Mouse (Mus musculus) midbrain, postnatal 0 days (tissue): ENCODE results near the gene Syt17. TPM values are rescaled to one million over a fixed set of nuclear protein-coding genes. Genes with fewer than 3 reads are reported as not detected.
A peak's percentile ranks its signal among the peaks of the same experiment; 100 is the strongest.
"Not testable (repeated sequence)": the region's sequence is repeated elsewhere in the genome, so short reads cannot be mapped to it uniquely, and the experiment has no call there.

Experiments used
- ATAC-seq: fragments of 200-750 bp; cut with Nextera tagmentation; 2 replicates; pipeline ENCODE4 v1.8.0; 2017; ENCODE audit warnings: moderate number of reproducible peaks, mild to moderate bottlenecking, moderate TSS enrichment, moderate library complexity; ENCODE audit not compliant: low FRiP score
- DNase-seq: peaks from one replicate; pipeline ENCODE4 v3.0.0-alpha.2; 2015; ENCODE audit warnings: low spot score
- H3K27ac ChIP-seq: fragments of 300-500 bp; sonication (generic); 2 replicates; pipeline ENCODE4 v1.5.1; 2014; ENCODE audit warnings: low read depth, mild to moderate bottlenecking, low read length, mixed read lengths
- H3K27me3 ChIP-seq: fragments of 300-500 bp; sonication (generic); 2 replicates; pipeline ENCODE4 v1.6.1; 2014; ENCODE audit warnings: low read length, control low read depth, mixed read lengths; ENCODE audit not compliant: insufficient read depth
- H3K36me3 ChIP-seq: fragments of 300-500 bp; sonication (generic); 2 replicates; pipeline ENCODE4 v1.6.1; 2014; ENCODE audit warnings: low read length, control low read depth, mixed read lengths; ENCODE audit not compliant: insufficient read depth
- H3K4me1 ChIP-seq: fragments of 300-500 bp; sonication (generic); 2 replicates; pipeline ENCODE4 v1.6.1; 2014; ENCODE audit warnings: mild to moderate bottlenecking, control low read depth, antibody characterized with exemption, low read length, mixed read lengths; ENCODE audit not compliant: insufficient read depth
- H3K4me2 ChIP-seq: fragments of 300-500 bp; sonication (generic); 2 replicates; pipeline ENCODE4 v1.6.1; 2014; ENCODE audit warnings: low read depth, mild to moderate bottlenecking, low read length, mixed read lengths; ENCODE audit not compliant: poor library complexity, severe bottlenecking
- H3K4me3 ChIP-seq: fragments of 300-500 bp; sonication (generic); 2 replicates; pipeline ENCODE4 v1.5.1; 2014; ENCODE audit warnings: low read depth, mild to moderate bottlenecking, low read length, moderate library complexity
- H3K9ac ChIP-seq: fragments of 300-500 bp; sonication (generic); replicated peaks from 2 replicates; pipeline ENCODE4 v1.6.1; 2014; ENCODE audit warnings: mild to moderate bottlenecking, low read length, moderate library complexity, mixed read lengths; ENCODE audit not compliant: poor library complexity, severe bottlenecking
- H3K9me3 ChIP-seq: fragments of 300-500 bp; sonication (generic); 2 replicates; pipeline ENCODE4 v1.6.1; 2016; ENCODE audit warnings: low read length, control low read depth
- CTCF ChIP-seq: IDR thresholded peaks from 2 replicates; pipeline ENCODE4 v1.5.1; 2016; ENCODE audit warnings: antibody characterized with exemption, mild to moderate bottlenecking
- WGBS: fragments of 180-500 bp; shearing (Covaris S2); extraction: QIAGEN DNeasy Blood & Tissue Kit; methylation state at CpG from one replicate; pipeline ENCODE4 v1.1.7; 2014; 5-methylcytosine and 5-hydroxymethylcytosine counted together
- polyA plus RNA-seq: library from polyadenylated mRNA; unstranded; fragments of >200 nt; fragmentation: Nextera tagmentation; extraction: Ambion mirVana; gene quantifications from 2 replicates; pipeline ENCODE4 v1.2.1, GENCODE M21; 2015
- total RNA-seq: library from RNA; depleted of rRNA; stranded (reverse); fragments of >200 nt; gene quantifications from 2 replicates; pipeline ENCODE4 v1.2.3, GENCODE M21; 2014

Syt17 gene
- total and polyA plus RNA-seq, 2 experiments from 2014 or later, result 31.6 to 61.3 TPM

- no peaks in the 10 kb centered on the region for H3K4me1 ChIP-seq
- WGBS, result 79% methylated on average over 6 of the region's 6 CpGs
- no peak for TF ChIP-seq CTCF
- no peak overlapping the region for H3K4me3 ChIP-seq
- H3K4me2 ChIP-seq, result no peak overlapping the region
- no peaks in the 10 kb centered on the region for H3K27me3 ChIP-seq
- H3K27ac ChIP-seq, result no peak overlapping the region
- no peaks in the 10 kb centered on the region for H3K36me3 ChIP-seq
- no peak overlapping the region for H3K9ac ChIP-seq
- H3K9me3 ChIP-seq, result no peaks in the 10 kb centered on the region
- no peak for ATAC-seq
- DNase-seq, result no peak
Measured at GRCm38 (mm10) chr7:118365251-118365650, 82.8 kb downstream of the Syt17 start.

GRCm38 (mm10) chr7:118364353-118365007 lies 83.5 kb downstream of the Syt17 start:
- Histone ChIP-seq H3K4me1 (no peaks in the 10 kb centered on the region), H3K4me3 (no peak overlapping the region), H3K27ac (no peak overlapping the region), H3K9ac (no peak overlapping the region), H3K36me3 (no peaks in the 10 kb centered on the region), H3K27me3 (no peaks in the 10 kb centered on the region), H3K9me3 (no peaks in the 10 kb centered on the region), H3K4me2 (no peak overlapping the region)
- DNase-seq, result peak; percentile 7
- TF ChIP-seq CTCF, result peak; percentile 51
- WGBS, result 33% methylated on average over 7 of the region's 7 CpGs
- no peak for ATAC-seq

GRCm38 (mm10) chr7:118363587-118364233 lies 84.3 kb downstream of the Syt17 start:
- no peak for TF ChIP-seq CTCF
- no peaks in the 10 kb centered on the region for H3K27me3 ChIP-seq
- no peaks in the 10 kb centered on the region for H3K4me1 ChIP-seq
- no peaks in the 10 kb centered on the region for H3K9me3 ChIP-seq
- H3K27ac ChIP-seq, result no peak overlapping the region
- DNase-seq (no peak), ATAC-seq (no peak)
- H3K4me3 ChIP-seq, result no peak overlapping the region
- H3K4me2 ChIP-seq, result no peak overlapping the region
- WGBS, result 88% methylated on average over 6 of the region's 6 CpGs
- H3K36me3 ChIP-seq, result no peaks in the 10 kb centered on the region
- H3K9ac ChIP-seq, result no peak overlapping the region

DNA sequence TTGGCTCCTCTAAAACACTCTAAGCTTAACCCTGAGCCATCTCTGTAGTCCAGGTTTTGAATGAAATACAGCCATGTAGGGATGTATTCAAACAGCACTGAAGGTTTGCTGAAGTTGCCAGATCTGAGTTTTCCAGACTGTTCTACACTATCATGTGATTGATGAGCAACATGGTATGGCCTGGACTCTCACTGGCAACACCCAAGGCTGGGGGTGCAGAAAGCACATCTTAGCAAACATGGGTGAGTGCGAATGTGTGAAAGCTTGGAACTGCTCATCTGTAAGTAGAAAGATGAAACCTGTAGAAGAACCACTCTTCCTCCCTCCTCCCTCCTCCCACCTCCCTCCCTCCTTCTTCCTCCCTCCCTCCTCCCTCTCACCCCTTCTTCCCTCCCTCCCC lies 85.1 kb downstream of the Syt17 start:
- ATAC-seq (no peak), DNase-seq (no peak)
- Histone ChIP-seq H3K9ac (no peak overlapping the region), H3K4me1 (no peaks in the 10 kb centered on the region), H3K4me2 (no peak overlapping the region), H3K36me3 (no peaks in the 10 kb centered on the region), H3K27me3 (no peaks in the 10 kb centered on the region), H3K9me3 (no peaks in the 10 kb centered on the region), H3K4me3 (no peak overlapping the region), H3K27ac (no peak overlapping the region)
- no peak for TF ChIP-seq CTCF
- whole genome bisulfite sequencing, result 100% methylated on average over 1 of the region's 1 CpGs

DNA sequence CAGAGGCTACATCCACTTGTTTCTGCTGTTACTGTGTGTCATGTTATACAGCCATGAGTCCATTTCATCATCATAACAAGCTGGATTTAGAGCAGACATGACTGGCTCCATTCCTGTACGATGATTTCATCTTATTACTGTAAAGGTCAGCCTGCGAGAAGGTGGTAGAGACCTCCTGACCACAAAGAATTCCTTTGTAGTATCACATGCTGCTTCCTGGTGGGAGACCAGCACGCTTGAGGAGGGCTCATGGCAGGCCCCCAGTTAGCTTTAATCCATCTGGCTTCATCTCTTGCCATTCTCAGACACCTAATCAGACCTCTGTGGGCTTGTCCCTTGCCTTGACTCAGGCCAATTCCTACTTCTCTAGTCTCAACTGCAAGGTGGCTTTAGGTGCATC lies 85.8 kb downstream of the Syt17 start:
- TF ChIP-seq CTCF, result no peak
- no peaks in the 10 kb centered on the region for H3K9me3 ChIP-seq
- no peak for ATAC-seq
- 55% methylated on average over 3 of the region's 3 CpGs for WGBS
- no peak overlapping the region for H3K4me3 ChIP-seq
- no peak overlapping the region for H3K9ac ChIP-seq
- DNase-seq, result no peak
- no peaks in the 10 kb centered on the region for H3K36me3 ChIP-seq
- H3K27me3 ChIP-seq, result no peaks in the 10 kb centered on the region
- H3K4me2 ChIP-seq, result no peak overlapping the region
- no peaks in the 10 kb centered on the region for H3K4me1 ChIP-seq
- H3K27ac ChIP-seq, result no peak overlapping the region

DNA sequence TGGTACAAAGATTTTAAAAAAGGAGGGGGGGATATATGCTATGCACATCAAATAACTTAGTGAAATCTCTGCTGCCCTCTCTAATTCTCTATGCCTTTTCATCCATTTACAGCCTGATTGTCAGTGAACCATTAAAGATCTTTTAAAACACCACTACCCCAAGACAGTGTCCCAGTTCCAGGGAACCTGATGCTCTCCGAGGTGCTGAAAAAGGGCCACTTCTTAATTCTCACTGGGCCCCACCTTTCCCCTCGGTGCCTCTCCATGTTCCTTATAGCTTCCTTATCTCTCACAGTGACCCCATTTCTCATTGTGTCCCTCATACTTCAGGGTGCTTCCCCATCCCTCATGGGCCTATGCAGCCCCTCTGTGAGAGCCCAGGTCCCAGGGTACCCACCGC lies 89.0 kb downstream of the Syt17 start:
- no peak overlapping the region for H3K4me2 ChIP-seq
- DNase-seq (no peak), ATAC-seq (no peak)
- 51% methylated on average over 3 of the region's 3 CpGs for WGBS
- H3K27ac ChIP-seq, result no peak overlapping the region
- no peak for TF ChIP-seq CTCF
- H3K4me1 ChIP-seq, result no peaks in the 10 kb centered on the region
- H3K27me3 ChIP-seq, result no peaks in the 10 kb centered on the region
- no peaks in the 10 kb centered on the region for H3K36me3 ChIP-seq
- no peaks in the 10 kb centered on the region for H3K9me3 ChIP-seq
- no peak overlapping the region for H3K9ac ChIP-seq
- no peak overlapping the region for H3K4me3 ChIP-seq

DNA sequence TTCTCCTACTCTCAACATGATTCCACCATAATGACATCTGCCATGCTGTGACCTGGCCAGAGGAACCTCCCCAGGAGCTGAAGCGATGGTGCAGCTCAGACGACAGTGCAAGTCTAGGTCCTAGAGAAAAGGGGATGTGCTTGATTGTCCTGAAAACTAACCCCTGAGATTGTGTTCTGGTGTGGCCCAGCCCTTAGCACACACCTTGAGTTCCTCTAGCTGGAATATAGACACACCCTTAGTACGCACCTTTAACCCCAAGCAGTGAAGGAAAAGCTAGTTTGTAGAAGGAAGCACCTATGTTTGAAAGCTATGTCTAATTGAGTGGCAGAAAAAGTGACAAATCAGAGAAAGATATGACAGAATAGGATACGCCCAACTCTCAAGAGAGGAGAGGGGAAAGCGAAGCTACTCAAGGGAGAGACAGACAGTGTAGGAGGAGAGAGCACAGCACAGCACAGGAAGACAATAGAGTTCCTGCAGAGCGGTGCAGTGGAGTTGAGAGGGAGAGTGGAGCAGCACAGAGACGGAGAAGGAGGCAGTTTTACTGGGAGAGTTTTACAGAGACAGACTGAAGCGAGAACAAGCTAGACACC lies 91.5 kb downstream of the Syt17 start:
- not testable (repeated sequence) for DNase-seq

More for the DNA sequence above, 91.5 kb downstream of the Syt17 start:
- not testable (repeated sequence) for H3K9ac ChIP-seq, H3K27me3 ChIP-seq, ATAC-seq, H3K4me2 ChIP-seq, H3K4me3 ChIP-seq, H3K27ac ChIP-seq, H3K9me3 ChIP-seq, H3K36me3 ChIP-seq, H3K4me1 ChIP-seq
- 78% methylated on average over 8 of the region's 8 CpGs for WGBS
